Mouse (Mus musculus) thymus, postnatal 25 days (tissue): Measurements from ENCODE around the gene Nrm.

Experiments
- DNase-seq: peaks from one replicate; pipeline ENCODE4 v3.0.0; 2022

Nrm gene

DNA sequence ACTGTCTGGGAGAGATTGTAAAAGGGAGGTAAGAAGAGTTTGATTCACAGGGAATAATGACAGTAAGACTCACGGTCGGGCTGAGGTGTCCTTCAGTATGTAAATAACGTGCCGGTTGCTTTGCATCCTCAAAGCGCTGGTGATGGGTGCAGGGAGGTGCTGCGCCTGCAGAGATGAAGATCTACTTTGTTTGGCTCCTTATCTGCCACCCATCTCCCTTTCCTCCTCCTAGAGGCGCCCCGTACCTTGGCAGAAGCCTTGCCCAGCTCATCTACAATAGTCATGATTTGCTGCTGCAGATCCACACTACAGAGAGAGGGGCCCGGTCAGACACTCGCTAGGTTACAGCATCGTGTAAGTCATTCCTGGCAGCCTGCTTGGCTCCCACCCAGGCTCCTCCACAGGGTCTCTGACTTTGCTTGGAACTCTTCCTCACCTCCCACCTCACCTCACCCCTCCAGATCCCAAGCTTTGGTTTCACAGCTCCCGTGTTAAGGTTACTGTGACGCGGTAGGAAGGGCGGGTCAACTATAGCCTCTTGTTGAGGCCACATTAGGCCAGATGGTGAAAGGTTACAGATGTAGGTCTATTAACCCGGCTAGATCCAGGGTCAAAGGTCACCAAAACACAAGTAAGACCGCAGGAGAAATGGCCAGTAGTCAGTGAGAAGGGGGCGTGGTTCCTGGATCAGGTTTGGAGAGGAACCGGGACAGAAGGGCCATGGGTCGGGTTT is 48.2 kb downstream of the Nrm start:
- no peak for DNase-seq

DNA sequence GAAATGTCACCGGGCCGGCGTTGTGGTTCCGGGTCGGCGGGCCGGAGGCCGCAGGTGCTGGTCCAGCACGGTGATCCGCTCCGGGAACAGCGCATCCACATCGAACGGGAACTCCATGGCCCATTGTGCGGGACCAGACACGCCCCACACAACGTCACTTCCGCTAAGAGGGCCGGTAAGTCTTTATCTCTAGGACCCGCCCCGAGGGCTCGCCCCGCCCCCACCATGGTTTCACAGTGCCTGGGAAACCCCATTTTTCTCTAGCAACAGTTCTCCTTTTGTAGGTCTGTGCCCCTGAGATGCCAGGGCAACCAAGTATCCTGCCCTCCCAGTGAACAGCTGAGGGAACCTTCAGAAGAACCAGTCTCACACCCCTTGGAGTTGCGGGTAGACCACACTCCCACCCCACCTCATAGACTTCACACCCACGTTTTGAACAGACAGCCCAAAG is 48.8 kb downstream of the Nrm start, which contains the start of gene Atat1:
Gene Atat1 (minus strand): TSS at position 157 of the 451 bp plus-strand sequence.
- DNase-seq = peak; percentile 95

DNA sequence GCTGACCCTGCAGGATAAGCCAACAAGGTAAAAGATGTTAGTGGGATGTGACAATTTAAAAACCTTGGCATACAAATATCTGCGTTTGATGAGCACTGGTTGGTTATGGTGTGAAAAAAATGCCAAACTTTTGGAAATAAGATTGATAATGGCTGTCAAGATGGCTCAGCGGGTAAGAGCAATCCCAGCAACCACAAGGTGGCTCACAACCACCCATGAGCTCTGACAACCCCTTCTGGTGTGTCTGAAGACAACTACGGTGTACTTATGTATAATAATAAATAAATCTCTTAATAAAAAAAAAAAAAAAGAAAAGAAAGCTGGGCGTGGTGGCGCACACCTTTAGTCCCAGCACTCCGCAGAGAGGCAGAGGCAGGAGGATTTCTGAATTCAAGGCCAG is 53.9 kb downstream of the Nrm start:
- no peak for DNase-seq
